Mouse (Mus musculus) neural tube, embryonic 12.5 days (tissue): ENCODE measurements around the gene Arx. TPM values are rescaled to one million over a fixed set of nuclear protein-coding genes. Genes with fewer than 3 reads are reported as not detected.
A peak's percentile ranks its signal among the peaks of the same experiment; 100 is the strongest.

Experiments
- ATAC-seq: fragments of 200-750 bp; cut with Nextera tagmentation; 2 replicates; pipeline ENCODE4 v1.8.0; 2017; ENCODE audit warnings: low read depth, mild to moderate bottlenecking, moderate TSS enrichment, moderate library complexity; ENCODE audit not compliant: low FRiP score
- H3K27ac ChIP-seq: fragments of 300-500 bp; sonication (generic); 2 replicates; pipeline ENCODE4 v1.5.1; 2016
- H3K27me3 ChIP-seq: fragments of 300-500 bp; sonication (generic); replicated peaks from 2 replicates; pipeline ENCODE4 v1.6.1; 2016; ENCODE audit warnings: mild to moderate bottlenecking
- H3K36me3 ChIP-seq: fragments of 300-500 bp; sonication (generic); 2 replicates; pipeline ENCODE4 v1.6.1; 2016; ENCODE audit warnings: mild to moderate bottlenecking
- H3K4me1 ChIP-seq: fragments of 300-500 bp; sonication (generic); 2 replicates; pipeline ENCODE4 v1.6.1; 2016
- H3K4me2 ChIP-seq: fragments of 300-500 bp; sonication (generic); replicated peaks from 2 replicates; pipeline ENCODE4 v1.6.1; 2016; ENCODE audit warnings: mild to moderate bottlenecking
- H3K4me3 ChIP-seq: fragments of 300-500 bp; sonication (generic); 2 replicates; pipeline ENCODE4 v1.5.1; 2016
- H3K9ac ChIP-seq: fragments of 300-500 bp; sonication (generic); 2 replicates; pipeline ENCODE4 v1.6.1; 2016; ENCODE audit warnings: mild to moderate bottlenecking
- H3K9me3 ChIP-seq: fragments of 300-500 bp; sonication (generic); 2 replicates; pipeline ENCODE4 v1.6.1; 2016; ENCODE audit warnings: mild to moderate bottlenecking
- WGBS: fragments of 180-500 bp; shearing (Covaris S2); methylation state at CpG from one replicate; pipeline ENCODE4 v1.1.7; 2016; 5-methylcytosine and 5-hydroxymethylcytosine counted together
- polyA plus RNA-seq: library from polyadenylated mRNA; unstranded; fragments of >200 nt; fragmentation: Nextera tagmentation; extraction: Ambion mirVana; gene quantifications from 2 replicates; pipeline ENCODE4 v1.2.1, GENCODE M21; 2016

Arx gene
- polyA plus RNA-seq, 1 experiment from 2014 or later: 2.9 TPM

DNA sequence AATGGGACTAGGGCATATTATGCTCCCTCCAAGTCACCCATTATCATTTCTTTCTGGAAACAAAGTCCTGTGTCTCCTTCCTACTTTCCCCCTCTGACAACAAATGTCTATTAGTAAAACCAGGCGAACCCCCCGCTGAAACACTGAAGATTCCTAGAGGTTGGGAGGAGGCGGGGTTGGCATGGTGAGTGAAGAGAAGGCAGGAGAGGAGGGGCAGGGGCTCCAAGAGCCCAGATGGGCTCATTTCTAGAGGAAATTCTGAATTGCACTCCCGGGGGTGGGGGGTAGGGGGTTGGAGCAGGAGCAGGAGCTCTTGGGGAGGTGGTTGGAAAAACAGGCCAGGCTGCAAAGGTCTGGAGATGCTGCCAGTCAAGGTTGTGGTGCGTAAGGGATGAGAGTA, 9.6 kb downstream of the Arx start:
- Histone ChIP-seq H3K9ac (no peak overlapping the region), H3K27ac (no peak overlapping the region), H3K4me3 (no peak overlapping the region), H3K4me1 (0 out of 2 replicates have a peak, but pooled peaks cover 7% of the 10 kb centered on the region), H3K27me3 (peaks cover 77% of the 10 kb centered on the region), H3K4me2 (no peak overlapping the region), H3K36me3 (no peaks in the 10 kb centered on the region), H3K9me3 (no peaks in the 10 kb centered on the region)
- ATAC-seq: no peak
- 18% methylated on average over 5 of the region's 5 CpGs for WGBS

DNA sequence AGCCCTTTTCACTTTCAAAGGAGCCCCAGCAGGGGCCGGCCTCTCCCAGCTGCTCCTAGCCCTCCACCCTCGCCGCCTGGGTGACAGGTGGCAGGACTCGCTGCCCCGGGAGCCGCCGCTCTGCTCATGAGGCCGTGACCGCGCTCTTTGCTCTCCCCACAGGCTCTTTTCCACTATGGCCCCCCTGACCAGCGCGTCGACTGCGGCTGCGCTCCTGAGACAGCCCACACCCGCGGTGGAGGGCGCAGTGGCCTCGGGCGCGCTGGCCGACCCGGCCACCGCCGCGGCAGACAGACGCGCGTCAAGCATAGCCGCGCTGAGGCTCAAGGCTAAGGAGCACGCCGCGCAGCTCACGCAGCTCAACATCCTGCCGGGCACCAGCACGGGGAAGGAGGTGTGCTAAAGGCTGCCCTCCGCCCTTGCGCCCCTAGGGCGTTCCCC, 10.8 kb downstream of the Arx start:
- no peak overlapping the region for H3K27ac ChIP-seq
- peak; percentile 65 for ATAC-seq

DNA sequence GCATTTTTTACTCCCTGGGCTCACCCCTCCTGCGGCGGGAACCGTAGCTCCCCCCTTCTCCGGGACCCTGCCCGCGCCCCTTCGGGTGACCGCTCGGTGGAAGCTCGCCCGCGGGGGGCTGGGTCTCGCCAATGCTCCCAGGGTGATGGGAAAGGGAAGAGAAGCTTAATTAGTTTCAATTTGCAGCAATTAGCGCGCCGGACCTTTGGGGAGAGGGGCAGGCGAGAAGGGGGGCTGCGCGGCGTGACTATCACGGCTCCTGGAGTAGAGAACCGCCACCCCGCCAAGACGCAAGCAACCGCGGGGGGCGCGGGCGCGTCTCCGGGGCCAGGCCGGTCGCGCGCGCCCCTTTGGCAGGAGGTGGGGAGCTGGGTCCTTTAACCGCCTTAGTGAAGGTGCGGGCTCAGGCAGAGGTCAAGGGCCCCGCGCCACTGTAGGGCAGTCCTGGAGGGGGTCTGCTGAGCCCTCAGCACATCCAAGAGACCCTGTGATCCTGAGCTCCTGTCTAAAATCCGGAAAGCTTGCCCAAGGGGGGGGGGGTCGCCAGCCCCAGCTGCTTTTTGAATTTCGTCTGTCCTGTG, 12.9 kb downstream of the Arx start:
- WGBS: 14% methylated on average over 43 of the region's 43 CpGs
- H3K4me2 ChIP-seq: peak overlapping the region; percentile 37
- H3K4me3 ChIP-seq: no peak overlapping the region
- no peaks in the 10 kb centered on the region for H3K36me3 ChIP-seq
- peaks cover 83% of the 10 kb centered on the region for H3K27me3 ChIP-seq
- H3K4me1 ChIP-seq: 0 out of 2 replicates have a peak, but pooled peaks cover 7% of the 10 kb centered on the region
- no peak for ATAC-seq
- H3K27ac ChIP-seq: no peak overlapping the region
- no peaks in the 10 kb centered on the region for H3K9me3 ChIP-seq
- no peak overlapping the region for H3K9ac ChIP-seq

More for the DNA sequence above, 10.8 kb downstream of the Arx start:
- H3K4me1 ChIP-seq: 0 out of 2 replicates have a peak, but pooled peaks cover 7% of the 10 kb centered on the region
- no peak overlapping the region for H3K9ac ChIP-seq
- no peak overlapping the region for H3K4me3 ChIP-seq
- 16% methylated on average over 40 of the region's 40 CpGs for WGBS
- no peaks in the 10 kb centered on the region for H3K9me3 ChIP-seq
- H3K36me3 ChIP-seq: no peaks in the 10 kb centered on the region
- H3K27me3 ChIP-seq: peaks cover 78% of the 10 kb centered on the region
- H3K4me2 ChIP-seq: peak overlapping the region; percentile 49

DNA sequence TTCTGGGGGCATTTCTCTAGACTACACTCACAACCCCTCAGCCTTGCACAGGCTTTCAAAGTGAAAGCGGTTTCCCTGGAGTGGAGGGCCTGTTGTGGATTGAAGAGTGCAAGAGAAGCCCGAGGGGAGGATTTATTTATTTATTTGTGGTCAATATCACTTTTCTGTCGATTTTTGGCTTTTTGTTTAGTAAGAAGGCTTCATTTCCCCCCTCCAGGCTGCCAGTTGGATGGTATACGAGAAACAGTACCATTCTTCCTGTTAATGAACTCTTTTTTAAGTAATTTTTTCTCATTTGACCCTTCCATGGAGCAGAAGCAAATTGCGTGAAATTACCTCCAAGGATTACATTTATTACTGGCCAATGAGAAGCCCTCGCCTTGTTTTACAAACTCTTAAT, 13.5 kb downstream of the Arx start:
- Histone ChIP-seq H3K9ac (no peak overlapping the region), H3K4me2 (no peak overlapping the region), H3K27me3 (peaks cover 77% of the 10 kb centered on the region), H3K9me3 (no peaks in the 10 kb centered on the region), H3K4me3 (no peak overlapping the region), H3K36me3 (no peaks in the 10 kb centered on the region), H3K4me1 (0 out of 2 replicates have a peak, but pooled peaks cover 7% of the 10 kb centered on the region), H3K27ac (no peak overlapping the region)
- WGBS: 18% methylated on average over 6 of the region's 6 CpGs
- ATAC-seq: no peak

DNA sequence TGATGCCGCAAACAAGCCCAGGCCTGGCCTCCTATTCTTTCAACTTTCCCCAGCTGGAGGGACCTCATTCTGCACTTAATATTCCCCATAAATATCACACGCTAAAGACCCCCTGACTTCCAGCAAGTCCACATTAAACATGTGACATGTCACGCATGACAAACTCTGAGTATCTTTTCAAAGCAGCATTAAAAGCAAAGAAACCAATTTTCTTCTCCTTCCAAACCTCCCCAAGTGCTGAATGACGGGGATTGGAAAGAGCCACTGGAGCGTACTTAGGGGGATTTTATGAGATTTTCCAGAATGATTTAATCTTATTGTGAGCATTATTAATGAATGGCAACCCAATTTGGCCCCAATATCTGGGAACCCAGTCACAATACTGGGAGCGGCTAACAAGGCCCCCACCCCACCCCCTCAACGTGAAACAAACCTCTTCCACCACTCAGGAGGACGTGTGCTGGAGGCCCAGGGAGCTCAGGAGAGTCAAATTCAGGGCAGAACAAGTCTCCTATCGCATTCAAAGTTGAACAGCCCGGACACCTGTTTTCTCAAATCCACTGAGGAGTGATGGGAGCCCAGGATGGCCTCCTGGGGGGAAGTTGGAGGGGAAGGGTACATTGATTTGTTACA, 14.1 kb downstream of the Arx start:
- H3K4me1 ChIP-seq: 0 out of 2 replicates have a peak, but pooled peaks cover 7% of the 10 kb centered on the region
- peaks cover 71% of the 10 kb centered on the region for H3K27me3 ChIP-seq
- no peak overlapping the region for H3K4me2 ChIP-seq
- no peak for ATAC-seq
- no peak overlapping the region for H3K9ac ChIP-seq
- whole genome bisulfite sequencing: 21% methylated on average over 10 of the region's 10 CpGs
- no peaks in the 10 kb centered on the region for H3K36me3 ChIP-seq
- no peaks in the 10 kb centered on the region for H3K9me3 ChIP-seq
- H3K27ac ChIP-seq: no peak overlapping the region
- no peak overlapping the region for H3K4me3 ChIP-seq

DNA sequence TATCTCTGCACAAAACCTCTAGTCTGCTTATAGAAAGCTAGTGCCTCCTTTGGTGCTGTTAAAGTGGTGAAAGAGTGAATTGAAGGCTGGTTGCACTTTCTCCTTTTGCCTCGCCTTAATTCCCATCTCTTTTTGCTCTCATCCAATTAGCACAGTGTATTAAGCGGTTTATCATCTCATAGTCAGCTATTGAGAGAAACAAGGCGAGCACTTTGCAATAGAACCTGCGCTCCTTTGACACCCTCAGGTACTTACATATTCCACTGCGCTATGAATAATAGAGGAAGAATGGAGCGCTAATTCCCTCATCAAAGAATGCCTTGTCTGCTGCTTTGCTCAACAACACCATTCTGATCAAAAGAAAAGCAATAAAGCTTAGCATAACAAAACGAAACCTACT, 15.6 kb downstream of the Arx start:
- peaks cover 58% of the 10 kb centered on the region for H3K27me3 ChIP-seq
- ATAC-seq: no peak

DNA sequence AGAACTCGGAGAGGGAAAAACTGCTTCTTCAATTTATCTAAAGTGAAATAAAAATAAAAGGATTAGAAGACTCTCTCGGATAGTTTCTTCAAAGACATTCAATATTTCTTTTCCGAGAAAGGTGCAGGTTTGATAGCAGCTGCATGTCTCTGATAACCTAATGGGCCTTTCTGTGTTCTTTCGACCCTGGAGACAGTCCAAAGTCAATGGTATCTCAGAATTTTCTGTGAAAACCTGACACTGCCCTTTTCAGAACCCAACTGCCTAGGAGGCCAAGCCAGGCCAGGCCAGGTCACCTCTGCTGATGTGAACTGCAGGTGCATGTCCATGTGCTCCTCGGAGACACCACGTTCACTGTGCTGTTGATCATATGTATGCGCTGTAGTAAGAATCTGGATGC, 19.5 kb downstream of the Arx start:
- 89% methylated on average over 7 of the region's 7 CpGs for WGBS
- H3K27me3 ChIP-seq: peaks cover 26% of the 10 kb centered on the region; the same call in 1 of the 2 replicates
- ATAC-seq: no peak

More for the DNA sequence above, 15.6 kb downstream of the Arx start:
- Histone ChIP-seq H3K27ac (no peak overlapping the region), H3K4me1 (0 out of 2 replicates have a peak, but pooled peaks cover 6% of the 10 kb centered on the region), H3K9ac (no peak overlapping the region), H3K36me3 (no peaks in the 10 kb centered on the region), H3K4me3 (no peak overlapping the region), H3K9me3 (no peaks in the 10 kb centered on the region), H3K4me2 (no peak overlapping the region)
- 12% methylated on average over 7 of the region's 7 CpGs for WGBS

DNA sequence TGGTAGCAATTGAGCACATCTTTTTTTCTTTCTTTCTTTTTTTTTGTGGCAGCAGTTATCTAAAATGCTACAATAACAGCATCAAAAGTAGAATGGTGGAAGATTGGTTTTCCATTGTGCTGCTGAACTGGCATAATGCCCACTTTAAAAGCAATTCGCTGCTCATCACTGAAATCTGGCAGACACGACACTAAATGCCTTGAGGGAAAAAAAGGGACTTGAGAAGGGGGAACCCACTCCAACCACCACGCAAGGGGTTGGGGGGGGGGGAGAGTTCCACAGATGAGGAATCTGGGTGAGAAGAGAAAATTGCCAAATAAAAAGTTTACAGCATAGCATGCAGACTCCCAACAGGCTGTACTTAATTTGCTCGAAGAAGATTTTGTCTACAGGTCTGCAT, 31.3 kb downstream of the Arx start:
- Histone ChIP-seq H3K4me2 (no peak overlapping the region), H3K9me3 (no peaks in the 10 kb centered on the region), H3K27ac (no peak overlapping the region), H3K4me1 (no peaks in the 10 kb centered on the region), H3K27me3 (no peaks in the 10 kb centered on the region), H3K4me3 (no peak overlapping the region), H3K36me3 (no peaks in the 10 kb centered on the region), H3K9ac (no peak overlapping the region)
- WGBS: 64% methylated on average over 4 of the region's 4 CpGs
- no peak for ATAC-seq

More for the DNA sequence above, 19.5 kb downstream of the Arx start:
- Histone ChIP-seq H3K27ac (no peak overlapping the region), H3K9ac (no peak overlapping the region), H3K36me3 (no peaks in the 10 kb centered on the region), H3K4me2 (no peak overlapping the region), H3K9me3 (no peaks in the 10 kb centered on the region), H3K4me1 (no peaks in the 10 kb centered on the region), H3K4me3 (no peak overlapping the region)

DNA sequence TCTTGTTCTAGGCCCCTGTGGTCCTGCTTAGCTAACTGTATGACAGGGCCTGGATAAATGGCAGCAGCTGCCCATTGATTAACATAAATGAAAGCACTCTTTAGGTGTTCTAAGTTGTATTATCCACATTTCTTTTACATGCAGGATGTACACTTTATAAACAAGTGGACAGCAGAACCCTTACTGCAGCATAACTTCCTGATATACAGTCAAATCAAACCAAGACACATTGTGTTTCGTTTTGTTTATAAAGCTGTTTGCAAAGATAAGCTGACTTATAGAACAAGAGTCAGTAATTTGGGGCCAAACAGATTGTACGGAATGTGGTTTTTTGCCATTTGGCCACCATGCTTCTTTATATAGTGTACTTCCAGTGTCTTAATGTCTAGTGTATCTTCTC, 33.7 kb downstream of the Arx start:
- no peak overlapping the region for H3K9ac ChIP-seq
- H3K27me3 ChIP-seq: no peaks in the 10 kb centered on the region
- H3K9me3 ChIP-seq: no peaks in the 10 kb centered on the region
- no peak overlapping the region for H3K27ac ChIP-seq
- H3K36me3 ChIP-seq: no peaks in the 10 kb centered on the region
- H3K4me3 ChIP-seq: no peak overlapping the region
- no peak for ATAC-seq
- H3K4me2 ChIP-seq: no peak overlapping the region
- H3K4me1 ChIP-seq: no peaks in the 10 kb centered on the region
- 84% methylated on average over 2 of the region's 2 CpGs for WGBS

DNA sequence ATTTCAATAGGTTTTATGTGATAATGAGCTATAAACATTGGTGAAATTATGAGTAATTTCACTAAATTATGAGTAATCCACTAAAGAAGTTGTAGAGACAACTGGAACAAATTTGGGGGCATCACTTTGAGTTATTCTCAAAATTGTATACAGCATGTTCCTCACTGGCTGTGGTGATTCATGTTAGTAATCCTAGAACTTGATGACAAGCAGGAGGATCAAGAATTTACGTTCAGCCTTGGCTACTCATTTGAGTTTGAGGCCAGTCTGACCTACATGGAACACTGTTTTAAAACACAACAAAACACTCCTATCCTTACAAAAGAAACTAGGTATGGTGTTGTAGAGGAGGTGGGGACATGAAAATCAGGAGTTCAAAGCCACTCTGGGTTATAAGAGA, 35.1 kb downstream of the Arx start:
- Histone ChIP-seq H3K4me2 (no peak overlapping the region), H3K9me3 (no peaks in the 10 kb centered on the region), H3K27ac (no peak overlapping the region), H3K4me1 (no peaks in the 10 kb centered on the region), H3K9ac (no peak overlapping the region), H3K27me3 (no peaks in the 10 kb centered on the region), H3K36me3 (no peaks in the 10 kb centered on the region), H3K4me3 (no peak overlapping the region)
- 87% methylated on average over 1 of the region's 1 CpGs for WGBS
- ATAC-seq: no peak
